In the genomic region with DNA sequence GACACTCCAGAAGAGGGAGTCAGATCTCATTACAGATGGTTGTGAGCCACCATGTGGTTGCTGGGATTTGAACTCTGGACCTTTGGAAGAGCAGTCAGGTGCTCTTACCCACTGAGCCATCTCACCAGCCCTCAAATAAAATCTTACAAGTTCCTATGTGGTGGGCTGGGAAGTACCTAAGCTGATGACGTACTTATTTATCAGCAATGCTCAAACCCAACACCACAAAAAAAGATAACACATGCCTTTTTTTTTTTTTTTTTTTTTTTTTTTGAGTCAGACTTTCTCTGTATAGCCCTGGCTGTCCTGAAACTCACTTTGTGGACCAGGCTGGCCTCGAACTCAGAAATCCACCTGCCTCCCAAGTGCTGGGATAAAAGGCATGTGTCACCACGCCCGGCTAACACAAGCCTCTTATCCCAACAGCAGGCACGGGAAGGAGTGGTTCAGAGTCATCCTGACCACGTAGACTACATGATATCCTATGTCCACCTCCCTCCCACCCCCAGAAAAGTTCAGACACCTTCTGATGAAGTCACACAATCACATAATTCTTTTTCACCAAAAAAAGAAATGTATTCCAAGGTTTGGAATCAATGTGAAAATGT, we compare ENCODE assay signal across 7 mouse cellular contexts. TPM values are rescaled to one million over a fixed set of nuclear protein-coding genes. Genes with fewer than 3 reads are reported as not detected.
DNase-seq lines count a peak whose midpoint lies in the region; ATAC-seq and TF ChIP-seq lines count a peak whose summit lies in the region.
"Not testable (repeated sequence)": the region's sequence is repeated elsewhere in the genome, so short reads cannot be mapped to it uniquely, and the experiment has no call there.

No protein-coding gene starts in this region.

- H3K4me1 ChIP-seq in CH12.LX (ENCODE audit: control insufficient read depth in 1 of 2, insufficient read depth in 2 of 2) (peaks cover 9 to 37% of the 10 kb centered on the region in 2 experiments), G1E (ENCODE audit: insufficient read depth, low read depth, low read length) (peaks cover 63% of the 10 kb centered on the region)
- H3K4me1 ChIP-seq in liver, embryonic 14.5 days (replicated peaks; ENCODE audit: control insufficient read depth in 2 of 2, insufficient read depth in 2 of 2, low read length in 1 of 2) = peaks cover 20 to 29% of the 10 kb centered on the region in 2 experiments
- peaks cover 83% of the 10 kb centered on the region for H3K4me1 ChIP-seq in megakaryocyte, embryonic 14.5 days

- H3K36me3 ChIP-seq in CH12.LX (replicated peaks in 1 of 2; ENCODE audit: control insufficient read depth in 1 of 2, insufficient read depth in 1 of 2, low read length in 1 of 2) = peaks cover 70 to 86% of the 10 kb centered on the region in 2 experiments
- H3K36me3 ChIP-seq in G1E (replicated peaks) = peaks cover 86% of the 10 kb centered on the region
- H3K36me3 ChIP-seq in liver, embryonic 14.5 days (replicated peaks; ENCODE audit: control insufficient read depth, insufficient read depth, low read depth) = peaks cover 66% of the 10 kb centered on the region
- peaks cover 90% of the 10 kb centered on the region for H3K36me3 ChIP-seq in megakaryocyte, embryonic 14.5 days (replicated peaks; ENCODE audit: low read length)

- not testable (repeated sequence) for H3K9me3 ChIP-seq in CH12.LX (replicated peaks; ENCODE audit: low read length); G1E (replicated peaks); liver, embryonic 14.5 days (ENCODE audit: control insufficient read depth, low read length); megakaryocyte, embryonic 14.5 days

- not testable (repeated sequence) for TF ChIP-seq CTCF in CH12.LX (conservative IDR thresholded peaks at IDR 0.05 in 1 of 2, IDR thresholded peaks at IDR 0.05 in 1 of 2; ENCODE audit: low read depth in 2 of 2, low read length in 2 of 2); G1E (IDR thresholded peaks at IDR 0.05; ENCODE audit: low read depth, low read length); liver, embryonic 14.5 days (IDR thresholded peaks at IDR 0.05; ENCODE audit: low read depth)

- not testable (repeated sequence) for H3K4me3 ChIP-seq in CH12.LX (replicated peaks in 1 of 3; ENCODE audit: low read depth in 2 of 3, low read length in 2 of 3, poor library complexity in 1 of 3); G1E (ENCODE audit: low read depth, low read length); liver, embryonic 14.5 days (ENCODE audit: insufficient read depth in 1 of 2, low read depth in 2 of 2, low read length in 2 of 2)
- peak overlapping the region; percentile 11 for H3K4me3 ChIP-seq in megakaryocyte, embryonic 14.5 days (replicated peaks)

- not testable (repeated sequence) for TF ChIP-seq EP300 in CH12.LX (IDR thresholded peaks at IDR 0.05; ENCODE audit: low read length)
- TF ChIP-seq EP300 in liver, embryonic 14.5 days (IDR thresholded peaks at IDR 0.05; ENCODE audit: low read depth) = 0 out of 2 replicates have a peak, but pooled peaks have one; percentile 30

- not testable (repeated sequence) for H3K4me2 ChIP-seq in CH12.LX (ENCODE audit: insufficient read depth, low read depth, poor library complexity, severe bottlenecking)
- H3K4me2 ChIP-seq in liver, embryonic 14.5 days (ENCODE audit: low read depth) = peak overlapping the region; percentile 19; the same call in 1 of the 2 replicates

- not testable (repeated sequence) for H3K9ac ChIP-seq in CH12.LX (ENCODE audit: insufficient read depth, low read depth); liver, embryonic 14.5 days (replicated peaks)

- TF ChIP-seq RAD21 in CH12.LX (IDR thresholded peaks at IDR 0.05; ENCODE audit: low read depth, low read length) = not testable (repeated sequence)

- H3K27ac ChIP-seq in CH12.LX (ENCODE audit: insufficient read depth, low read depth) = not testable (repeated sequence)
- H3K27ac ChIP-seq in liver, embryonic 14.5 days = peak overlapping the region; percentile 56

- peak; percentile 64 for ATAC-seq in G1E (ENCODE audit: extremely low read depth, insufficient number of reproducible peaks, low FRiP score, poor library complexity, severe bottlenecking)
- peak; percentile 24 for ATAC-seq in liver, embryonic 14.5 days (ENCODE audit: insufficient read depth)

- peaks cover 71% of the 10 kb centered on the region for H3K79me2 ChIP-seq in CH12.LX (replicated peaks; ENCODE audit: control insufficient read depth, extremely low read depth, insufficient read depth, poor library complexity, severe bottlenecking)

- WGBS in liver, embryonic 14.5 days (ENCODE audit: insufficient replicate concordance) = 30% methylated on average over 6 of the region's 6 CpGs

- dilution Hi-C loops in CH12.LX (cut with MboI; ENCODE audit: extremely low pct_ligation_motif_present, extremely low pct_unique_long_range_greater_than_20kb, low sequenced_read_pairs) = not testable (repeated sequence)

- DNase-seq in CH12.LX (ENCODE audit: extremely low read depth); G1E (ENCODE audit: low spot score): not testable (repeated sequence)
- DNase-seq in c-Kit-positive CD71-positive TER-119-negative erythroid progenitor cells, embryonic 14.5 days (ENCODE audit: low read depth) = peak; percentile 81
- DNase-seq in heart, adult 11 months = peak; percentile 85
- DNase-seq in liver = peak; percentile 57
- DNase-seq in liver, embryonic 14.5 days (ENCODE audit: low read depth in 3 of 3, low spot score in 3 of 3) = peak; percentile 54 to 71 (median 57)

- TF ChIP-seq POLR2A in CH12.LX (IDR thresholded peaks at IDR 0.05; ENCODE audit: low read depth, low read length) = not testable (repeated sequence)

- in situ Hi-C loops in CH12.LX (cut with MboI; ENCODE audit: low pct_ligation_motif_present, low pct_unique_long_range_greater_than_20kb, low sequenced_read_pairs) = not testable (repeated sequence)

- H3K27me3 ChIP-seq in CH12.LX (replicated peaks); G1E (ENCODE audit: insufficient read depth, low read length); liver, embryonic 14.5 days (ENCODE audit: control insufficient read depth, insufficient read depth, low read length); megakaryocyte, embryonic 14.5 days (replicated peaks): not testable (repeated sequence)

TF ChIP-seq in CH12.LX, 34 proteins besides CTCF, POLR2A, EP300 and RAD21:
- TF ChIP-seq ZNF384 (IDR thresholded peaks at IDR 0.05; ENCODE audit: low read depth, low read length) = peak; percentile 75
TF ChIP-seq in CH12.LX: peak in this region for 1; not testable (repeated sequence) for 33.

RNA-seq across cellular contexts. Expression of gene Chd2, which starts 23.2 kb away (rescaled TPM):
- 21.4 and 30.9 TPM in 2 replicates for total RNA-seq in CH12.LX (2012; rRNA removed)
- 18.2 and 23.2 TPM in 2 replicates for total RNA-seq in CH12.LX (2014; rRNA removed)
- polyA plus RNA-seq in CH12.LX (2012; ENCODE audit: insufficient read length, low read depth) = 39.3 and 42.8 TPM in 2 replicates
- 217 and 257 TPM in 2 replicates for total RNA-seq in G1E (2014; fragmentation: Nextera tagmentation)
- total RNA-seq in G1E (2017) = 83.7 and 125 TPM in 2 replicates
- polyA plus RNA-seq in G1E (2012) = 57.8 and 76.7 TPM in 2 replicates
- 12.0 and 13.1 TPM in 2 replicates for polyA plus RNA-seq in liver, embryonic 14.5 days (2012; rRNA removed)
- 14.8 and 17.4 TPM in 2 replicates for polyA plus RNA-seq in liver, embryonic 14.5 days (2014; fragmentation: Nextera tagmentation; extraction: Ambion mirVana)
- polyA plus RNA-seq in megakaryocyte, embryonic 14.5 days (2012; ENCODE audit: insufficient read depth, low replicate concordance) = 3.1 and 38.7 TPM in 2 replicates
